Mouse (Mus musculus): ENCODE results near the gene Hoxc10.

The Hoxc10 gene

GRCm38 (mm10) chr15:103011928-103012486 is 45.4 kb downstream of the Hoxc10 start:
- DNase-seq, result peak; percentile 69

GRCm38 (mm10) chr15:103013238-103013984 is 46.8 kb downstream of the Hoxc10 start:
- peak; percentile 78 for DNase-seq

GRCm38 (mm10) chr15:103014166-103015008 is 47.8 kb downstream of the Hoxc10 start:
- peak; percentile 79 for DNase-seq

GRCm38 (mm10) chr15:103015009-103015399 is 48.4 kb downstream of the Hoxc10 start:
- peak; percentile 59 for DNase-seq

GRCm38 (mm10) chr15:103015406-103016166 is 49.0 kb downstream of the Hoxc10 start:
- peak; percentile 57 for DNase-seq

GRCm38 (mm10) chr15:103018636-103019035 is 52.0 kb downstream of the Hoxc10 start, which contains the start of gene Hoxc4:
Gene Hoxc4 (plus strand): TSS chr15:103018934.
- DNase-seq, result no peak

GRCm38 (mm10) chr15:103020899-103021418 is 54.4 kb downstream of the Hoxc10 start:
- no peak for DNase-seq
